Mouse (Mus musculus) hindbrain, embryonic 13.5 days (tissue): ENCODE data around the gene Rps6kl1. TPM values are rescaled to one million over a fixed set of nuclear protein-coding genes. Genes with fewer than 3 reads are reported as not detected.

ENCODE experiments used
- ATAC-seq: fragments of 200-750 bp; cut with Nextera tagmentation; 2 replicates; pipeline ENCODE4 v1.8.0; 2017; ENCODE audit warnings: moderate TSS enrichment; ENCODE audit not compliant: low FRiP score
- H3K27ac ChIP-seq: fragments of 300-500 bp; sonication (generic); 2 replicates; pipeline ENCODE4 v1.5.1; 2015; ENCODE audit warnings: inconsistent platforms, mild to moderate bottlenecking, moderate library complexity
- H3K27me3 ChIP-seq: fragments of 300-500 bp; sonication (generic); 2 replicates; pipeline ENCODE4 v1.6.1; 2015; ENCODE audit warnings: mild to moderate bottlenecking, inconsistent platforms
- H3K36me3 ChIP-seq: fragments of 300-500 bp; sonication (generic); 2 replicates; pipeline ENCODE4 v1.6.1; 2015; ENCODE audit warnings: mild to moderate bottlenecking, inconsistent platforms
- H3K4me1 ChIP-seq: fragments of 300-500 bp; sonication (generic); replicated peaks from 2 replicates; pipeline ENCODE4 v1.6.1; 2015; ENCODE audit warnings: inconsistent platforms
- H3K4me2 ChIP-seq: fragments of 300-500 bp; sonication (generic); 2 replicates; pipeline ENCODE4 v1.6.1; 2015; ENCODE audit warnings: inconsistent platforms, mild to moderate bottlenecking, moderate library complexity
- H3K4me3 ChIP-seq: fragments of 300-500 bp; sonication (generic); 2 replicates; pipeline ENCODE4 v1.5.1; 2015; ENCODE audit warnings: mild to moderate bottlenecking, inconsistent platforms
- H3K9ac ChIP-seq: fragments of 300-500 bp; sonication (generic); 2 replicates; pipeline ENCODE4 v1.6.1; 2015; ENCODE audit warnings: mild to moderate bottlenecking, inconsistent platforms
- H3K9me3 ChIP-seq: fragments of 300-500 bp; sonication (generic); 2 replicates; pipeline ENCODE4 v1.6.1; 2016; ENCODE audit warnings: inconsistent platforms
- WGBS: fragments of 180-500 bp; shearing (Covaris S2); methylation state at CpG from one replicate; pipeline ENCODE4 v1.1.7; 2015; 5-methylcytosine and 5-hydroxymethylcytosine counted together
- polyA plus RNA-seq: library from polyadenylated mRNA; unstranded; fragments of >200 nt; fragmentation: Nextera tagmentation; extraction: Ambion mirVana; gene quantifications from 2 replicates; pipeline ENCODE4 v1.2.1, GENCODE M21; 2015

Gene Rps6kl1
- polyA plus RNA-seq, 1 experiment from 2014 or later, result 23.3 TPM

DNA sequence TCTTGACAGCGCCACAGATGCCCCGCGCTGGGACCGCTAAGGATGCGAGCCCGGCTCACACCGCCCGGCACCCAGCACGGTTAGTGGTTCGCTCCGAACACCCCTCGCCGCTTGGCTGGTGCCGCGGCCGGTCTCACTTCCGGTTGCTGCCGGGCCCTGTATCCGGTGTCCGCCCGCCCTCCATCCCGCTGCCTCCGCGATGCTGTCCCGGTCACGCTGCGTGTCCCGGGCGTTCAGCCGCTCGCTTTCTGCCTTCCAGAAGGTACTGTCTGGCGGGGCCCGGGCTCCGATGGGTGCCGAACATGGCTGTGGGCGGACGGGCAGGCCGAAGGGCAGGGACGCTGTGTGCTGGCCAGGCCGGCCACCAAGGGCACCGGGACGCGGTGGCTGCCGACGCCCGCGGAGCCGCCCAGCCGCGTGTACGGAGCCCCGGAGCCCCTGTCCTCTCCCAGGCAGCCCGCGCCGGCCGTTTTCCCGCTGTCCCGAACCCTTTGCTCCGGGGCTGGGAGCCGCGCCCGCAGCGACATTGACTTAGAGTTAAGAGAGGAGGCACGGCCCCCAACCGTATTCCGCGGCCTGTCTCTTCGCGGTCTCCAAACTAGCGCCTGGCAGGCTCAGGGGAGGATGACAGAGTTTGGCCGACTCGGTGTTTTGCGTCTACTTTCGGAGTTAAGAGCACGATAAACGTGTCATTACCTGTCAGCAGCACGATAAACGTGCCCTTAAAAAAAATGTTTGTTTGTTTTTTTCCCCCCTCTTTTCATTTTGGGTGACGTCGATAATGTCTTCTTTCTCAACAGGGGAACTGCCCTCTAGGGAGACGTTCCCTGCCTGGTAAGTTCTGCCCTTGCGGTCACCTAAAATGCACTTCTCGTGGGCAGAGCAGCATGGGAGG, 40.1 kb downstream of the Rps6kl1 start, which contains the start of the genes Prox2 and Dlst:
Gene Prox2, minus strand, starts transcription at position 62 of the 895 bp plus-strand sequence.
Gene Dlst, plus strand, starts transcription at position 136 of the 895 bp plus-strand sequence.
- under 1% methylated on average over 83 of the region's 83 CpGs for WGBS
- peak within 1 kb of the TSS; percentile 100 for H3K4me3 ChIP-seq
- peaks cover 15% of the 10 kb centered on the region for H3K36me3 ChIP-seq
- no peaks in the 10 kb centered on the region for H3K9me3 ChIP-seq
- peak within 1 kb of the TSS; percentile 94 for H3K4me2 ChIP-seq
- H3K4me1 ChIP-seq, result peaks cover 42% of the 10 kb centered on the region
- peak within 1 kb of the TSS; percentile 87 for H3K27ac ChIP-seq
- ATAC-seq, result peak; percentile 96
- peak within 1 kb of the TSS; percentile 98 for H3K9ac ChIP-seq
- no peaks in the 10 kb centered on the region for H3K27me3 ChIP-seq

DNA sequence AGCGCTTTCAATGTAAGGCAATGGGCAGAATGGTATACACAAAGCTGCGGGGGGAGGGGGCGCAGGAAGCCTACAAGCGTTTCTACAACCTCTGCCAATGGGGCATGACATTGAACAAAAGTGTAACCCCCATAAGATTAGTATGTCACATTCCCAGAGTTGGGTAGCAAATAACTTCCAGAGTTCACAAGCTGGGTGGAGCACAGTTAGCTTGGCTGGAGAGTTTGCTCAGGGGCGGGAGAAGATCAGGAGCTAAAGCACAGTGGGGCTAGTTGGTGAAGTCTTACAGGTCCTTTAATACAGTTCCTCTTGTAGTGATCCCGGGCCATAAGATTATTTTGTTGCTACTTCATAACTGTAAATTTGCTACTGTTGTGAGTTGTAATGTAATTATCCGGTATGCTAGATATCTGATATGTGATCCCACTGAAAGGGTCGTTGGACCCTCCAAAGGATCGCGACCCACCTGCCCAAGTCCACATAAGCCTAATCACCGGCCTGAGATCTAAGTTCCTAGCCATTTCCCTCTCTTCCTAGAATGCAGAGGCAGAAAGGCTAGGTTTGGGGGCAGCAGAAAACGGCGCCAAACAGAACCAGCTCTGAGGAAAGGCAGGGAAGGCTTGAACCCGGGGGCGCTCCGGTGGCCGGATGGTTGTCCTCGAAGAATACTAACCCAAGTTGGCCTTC, 40.9 kb downstream of the Rps6kl1 start:
- 18% methylated on average over 17 of the region's 18 CpGs for WGBS
- Histone ChIP-seq H3K27ac (peak overlapping the region; percentile 87), H3K9ac (peak overlapping the region; percentile 98), H3K27me3 (no peaks in the 10 kb centered on the region), H3K4me3 (peak overlapping the region; percentile 100), H3K9me3 (no peaks in the 10 kb centered on the region), H3K4me2 (peak overlapping the region; percentile 94), H3K4me1 (peaks cover 42% of the 10 kb centered on the region), H3K36me3 (peaks cover 7% of the 10 kb centered on the region)
- ATAC-seq, result peak; percentile 65; the same call in 1 of the 2 replicates

DNA sequence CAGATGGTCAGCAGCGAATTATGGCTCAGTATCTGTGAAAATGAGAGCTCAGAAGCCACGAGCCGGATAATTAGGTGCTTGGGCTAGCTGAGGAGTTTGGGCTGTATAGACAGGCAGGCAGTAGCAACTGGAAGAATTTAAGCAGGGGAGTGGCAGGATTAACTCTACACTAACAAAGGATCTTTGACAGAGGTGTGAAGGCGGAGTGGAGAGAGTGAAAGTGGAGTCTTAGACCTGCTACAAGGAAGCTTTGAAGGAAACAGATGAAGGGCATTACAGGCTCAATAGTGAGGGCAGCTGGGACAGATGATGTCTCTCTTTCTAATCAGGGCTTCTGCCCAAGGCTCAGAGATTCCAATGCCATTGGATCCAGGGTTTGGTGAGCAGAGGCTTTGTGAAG, 41.6 kb downstream of the Rps6kl1 start:
- peak overlapping the region; percentile 94; the same call in 1 of the 2 replicates for H3K4me2 ChIP-seq
- no peak overlapping the region for H3K27ac ChIP-seq
- ATAC-seq, result no peak
- no peaks in the 10 kb centered on the region for H3K27me3 ChIP-seq
- no peak overlapping the region for H3K4me3 ChIP-seq
- H3K9me3 ChIP-seq, result no peaks in the 10 kb centered on the region
- 0 out of 2 replicates have a peak overlapping the region, but pooled peaks have one; percentile 35 for H3K9ac ChIP-seq
- no peaks in the 10 kb centered on the region; the same call in 1 of the 2 replicates for H3K36me3 ChIP-seq
- peaks cover 42% of the 10 kb centered on the region for H3K4me1 ChIP-seq
- 65% methylated on average over 4 of the region's 4 CpGs for WGBS

DNA sequence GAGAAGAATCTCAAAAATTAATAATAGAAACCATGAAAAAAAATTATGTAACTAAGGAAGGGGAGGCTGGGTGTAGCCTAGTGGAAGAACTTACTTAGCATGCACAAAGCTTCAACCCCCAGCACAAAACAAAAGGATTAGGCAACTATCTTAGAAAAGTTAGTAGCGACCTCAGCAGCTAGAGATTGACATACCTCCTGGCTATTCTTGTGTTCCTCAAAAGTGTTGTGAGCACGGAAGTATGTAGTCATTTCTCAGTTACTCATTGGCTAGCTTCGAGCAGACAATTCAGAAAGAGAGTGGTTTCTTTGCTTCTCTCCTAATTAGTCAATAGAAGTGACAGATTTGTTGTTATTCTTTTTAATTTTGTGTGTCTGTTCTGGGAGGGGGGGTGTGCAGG, 42.4 kb downstream of the Rps6kl1 start:
- H3K9ac ChIP-seq, result no peak overlapping the region
- no peaks in the 10 kb centered on the region for H3K9me3 ChIP-seq
- H3K4me1 ChIP-seq, result peaks cover 42% of the 10 kb centered on the region
- H3K36me3 ChIP-seq, result no peaks in the 10 kb centered on the region; the same call in 1 of the 2 replicates
- 84% methylated on average over 3 of the region's 3 CpGs for WGBS
- no peak overlapping the region for H3K4me3 ChIP-seq
- no peak for ATAC-seq
- no peak overlapping the region for H3K27ac ChIP-seq
- no peaks in the 10 kb centered on the region for H3K27me3 ChIP-seq
- no peak overlapping the region for H3K4me2 ChIP-seq

DNA sequence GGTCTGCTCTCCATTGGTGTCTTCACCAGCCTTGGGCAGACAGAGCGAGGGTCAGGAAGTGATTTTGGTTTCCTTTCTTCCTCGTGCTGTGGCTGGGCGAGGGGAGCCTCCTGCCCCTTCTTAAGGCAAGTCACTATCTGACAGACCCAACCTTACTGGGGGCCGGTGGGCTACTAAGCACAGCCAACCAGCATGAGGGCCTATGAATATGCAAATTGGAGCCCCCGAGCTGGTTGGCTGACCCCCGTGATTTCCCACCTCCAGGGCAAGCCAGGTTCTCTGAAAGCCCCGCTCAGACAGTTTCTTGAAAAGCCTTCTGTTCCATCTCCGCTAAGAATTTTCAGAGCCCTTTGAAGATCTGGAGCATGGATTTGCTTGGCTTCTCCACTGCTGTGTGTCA, 44.8 kb downstream of the Rps6kl1 start:
- Histone ChIP-seq H3K27me3 (no peaks in the 10 kb centered on the region), H3K4me2 (peak overlapping the region; percentile 29; the same call in 1 of the 2 replicates), H3K4me3 (no peak overlapping the region), H3K4me1 (peaks cover 21% of the 10 kb centered on the region), H3K9ac (0 out of 2 replicates have a peak overlapping the region, but pooled peaks have one; percentile 53), H3K27ac (no peak overlapping the region), H3K9me3 (no peaks in the 10 kb centered on the region), H3K36me3 (no peaks in the 10 kb centered on the region)
- no peak for ATAC-seq
- WGBS, result 2% methylated on average over 8 of the region's 8 CpGs

DNA sequence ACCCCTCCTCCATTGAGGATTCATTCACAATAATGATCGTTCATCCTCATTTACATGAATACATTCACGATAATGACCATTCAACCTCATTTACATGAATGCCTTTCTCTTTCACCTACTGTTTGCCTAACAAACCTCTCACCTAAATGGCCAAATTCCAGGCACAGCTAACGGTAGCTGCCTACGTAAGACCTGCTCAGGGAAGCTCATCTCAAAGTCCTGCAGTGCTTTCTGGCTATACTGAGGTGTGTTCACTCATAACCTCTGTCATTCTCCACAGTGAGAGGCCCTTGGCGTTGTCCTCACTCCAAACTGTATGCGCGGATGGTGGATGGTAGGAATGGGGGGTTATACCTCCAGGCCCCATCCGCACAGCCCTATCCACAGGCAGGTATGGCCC, 46.3 kb downstream of the Rps6kl1 start:
- no peak overlapping the region for H3K4me3 ChIP-seq
- H3K9ac ChIP-seq, result no peak overlapping the region
- no peaks in the 10 kb centered on the region for H3K36me3 ChIP-seq
- H3K4me1 ChIP-seq, result peaks cover 23% of the 10 kb centered on the region
- H3K4me2 ChIP-seq, result no peak overlapping the region
- H3K27ac ChIP-seq, result no peak overlapping the region
- ATAC-seq, result no peak
- H3K9me3 ChIP-seq, result no peaks in the 10 kb centered on the region
- WGBS, result 86% methylated on average over 8 of the region's 8 CpGs
- H3K27me3 ChIP-seq, result no peaks in the 10 kb centered on the region

DNA sequence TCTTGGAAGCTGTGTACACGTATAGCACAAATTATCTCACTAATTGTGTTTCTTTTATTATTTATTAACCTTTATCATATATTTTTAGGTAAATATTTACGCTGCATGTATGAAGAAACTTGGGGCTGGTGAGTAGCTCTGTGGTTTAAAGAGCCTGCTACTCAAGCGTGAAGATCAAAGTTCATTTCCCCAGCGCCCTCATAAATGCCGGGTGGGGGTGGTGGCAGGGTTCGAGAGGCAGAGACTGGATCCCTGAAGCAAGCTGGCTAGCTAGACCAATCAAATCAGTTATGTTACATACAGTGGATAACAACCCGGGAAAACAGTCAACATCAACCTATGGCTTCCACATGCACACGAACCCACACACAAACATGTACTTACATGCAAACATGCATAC, 48.0 kb downstream of the Rps6kl1 start:
- ATAC-seq, result no peak
- WGBS, result 81% methylated on average over 8 of the region's 8 CpGs

DNA sequence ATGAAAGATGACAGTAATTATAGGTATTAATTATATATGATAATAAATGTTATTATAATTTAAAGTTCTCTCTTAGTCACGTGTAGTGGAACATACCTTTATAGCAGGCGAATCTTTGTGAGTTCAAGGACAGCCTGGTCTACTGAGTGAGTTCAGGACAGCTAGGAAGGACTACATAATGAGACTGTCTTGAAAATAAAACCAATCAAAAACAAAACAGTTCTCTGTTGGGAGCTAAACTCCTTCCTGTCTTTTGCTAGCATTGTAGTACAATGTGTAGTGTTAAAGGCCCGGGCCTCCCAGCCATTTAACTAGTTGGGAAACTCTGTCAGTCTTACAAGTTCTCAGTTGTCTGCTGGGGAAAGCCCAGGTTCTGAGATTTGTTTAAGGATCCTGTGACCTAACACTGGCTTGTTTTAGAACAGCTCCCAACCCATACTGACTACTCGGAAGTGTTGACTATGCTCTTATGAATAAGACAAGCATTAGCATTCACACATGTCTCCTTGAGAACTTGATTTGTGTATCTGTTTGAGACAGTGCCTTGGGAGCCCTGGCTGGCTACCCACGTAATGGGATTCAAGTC, 49.5 kb downstream of the Rps6kl1 start:
- no peak overlapping the region for H3K4me3 ChIP-seq
- no peaks in the 10 kb centered on the region for H3K27me3 ChIP-seq
- H3K4me2 ChIP-seq, result no peak overlapping the region
- no peak overlapping the region for H3K9ac ChIP-seq
- ATAC-seq, result no peak
- peaks cover 16% of the 10 kb centered on the region; the same call in 1 of the 2 replicates for H3K4me1 ChIP-seq
- 79% methylated on average over 5 of the region's 5 CpGs for WGBS
- no peak overlapping the region for H3K27ac ChIP-seq
- no peaks in the 10 kb centered on the region for H3K9me3 ChIP-seq
- no peaks in the 10 kb centered on the region for H3K36me3 ChIP-seq

More for the DNA sequence above, 48.0 kb downstream of the Rps6kl1 start:
- Histone ChIP-seq H3K9me3 (no peaks in the 10 kb centered on the region), H3K27me3 (no peaks in the 10 kb centered on the region), H3K27ac (no peak overlapping the region), H3K4me3 (no peak overlapping the region), H3K9ac (no peak overlapping the region), H3K4me1 (peaks cover 17% of the 10 kb centered on the region; the same call in 1 of the 2 replicates), H3K4me2 (no peak overlapping the region), H3K36me3 (no peaks in the 10 kb centered on the region)

DNA sequence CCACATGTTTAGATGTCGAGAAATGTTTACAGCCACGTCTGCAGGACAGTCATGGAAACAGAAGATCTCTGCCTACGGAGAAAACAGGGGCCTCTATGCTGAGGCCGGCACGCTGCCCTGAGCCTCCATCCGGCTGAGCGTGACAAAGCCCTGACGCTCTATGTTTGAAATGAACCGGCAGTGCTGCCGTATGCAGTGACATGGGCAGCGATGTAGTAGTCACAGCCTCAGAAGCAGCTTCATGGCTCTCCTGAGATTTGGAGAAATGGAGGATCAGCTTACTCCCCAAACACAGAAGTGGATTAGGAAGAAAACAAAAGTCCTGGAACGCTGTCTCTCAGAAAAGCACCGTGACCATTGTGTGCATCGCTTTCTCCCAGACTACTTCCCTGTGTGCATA, 50.1 kb downstream of the Rps6kl1 start:
- Histone ChIP-seq H3K4me3 (no peak overlapping the region), H3K9ac (0 out of 2 replicates have a peak overlapping the region, but pooled peaks have one; percentile 16), H3K4me2 (no peak overlapping the region), H3K4me1 (peaks cover 11% of the 10 kb centered on the region; the same call in 1 of the 2 replicates), H3K36me3 (no peaks in the 10 kb centered on the region), H3K27me3 (no peaks in the 10 kb centered on the region), H3K27ac (no peak overlapping the region; the same call in 1 of the 2 replicates), H3K9me3 (no peaks in the 10 kb centered on the region)
- WGBS, result 61% methylated on average over 14 of the region's 14 CpGs
- no peak for ATAC-seq

DNA sequence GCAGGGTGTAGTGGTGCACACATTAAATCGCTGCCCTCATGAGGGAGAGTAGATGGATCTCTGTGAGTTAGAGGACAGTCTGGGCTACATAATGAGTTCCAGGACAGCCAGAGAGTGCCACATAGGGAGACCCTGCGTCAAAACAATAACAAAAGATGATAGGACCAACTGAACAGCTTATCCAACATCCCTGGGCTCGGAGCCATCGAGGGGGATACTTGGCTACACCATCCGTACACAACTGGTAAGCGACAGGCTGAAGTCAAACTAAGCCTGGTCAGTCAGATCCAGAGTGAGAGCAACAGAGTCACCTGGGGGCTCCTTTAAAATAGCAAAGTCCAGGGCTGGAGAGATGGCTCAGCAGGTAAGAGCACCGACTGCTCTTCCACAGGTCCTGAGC, 55.2 kb downstream of the Rps6kl1 start:
- no peaks in the 10 kb centered on the region for H3K9me3 ChIP-seq
- peaks cover 16% of the 10 kb centered on the region for H3K4me1 ChIP-seq
- H3K27me3 ChIP-seq, result no peaks in the 10 kb centered on the region
- 89% methylated on average over 7 of the region's 7 CpGs for WGBS
- H3K4me3 ChIP-seq, result no peak overlapping the region
- no peak for ATAC-seq
- H3K36me3 ChIP-seq, result no peaks in the 10 kb centered on the region
- H3K27ac ChIP-seq, result no peak overlapping the region
- no peak overlapping the region for H3K9ac ChIP-seq
- H3K4me2 ChIP-seq, result no peak overlapping the region

DNA sequence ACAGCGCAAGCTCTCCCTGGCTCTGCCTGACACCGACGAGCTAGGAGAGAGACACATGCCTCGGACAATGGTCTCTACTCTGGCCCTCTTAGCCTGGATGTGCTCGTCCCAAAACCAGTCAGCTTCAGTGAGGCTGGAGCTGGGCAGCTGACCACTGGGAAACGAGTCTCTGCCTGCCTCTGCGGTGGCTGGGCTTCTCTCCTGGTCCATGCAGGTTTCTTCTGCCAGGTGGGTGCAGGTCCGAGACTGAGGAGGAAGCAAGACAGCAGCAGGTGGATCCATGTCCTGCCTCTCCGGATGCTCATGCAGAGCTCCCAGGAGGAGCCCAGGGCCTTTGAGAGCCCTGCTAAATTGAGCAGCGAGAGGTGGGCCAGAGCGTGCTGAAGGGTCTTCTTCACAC, 55.9 kb downstream of the Rps6kl1 start:
- H3K4me3 ChIP-seq, result no peak overlapping the region
- no peak for ATAC-seq
- no peak overlapping the region for H3K4me2 ChIP-seq
- H3K36me3 ChIP-seq, result 0 out of 2 replicates have a peak, but pooled peaks cover 3% of the 10 kb centered on the region
- H3K4me1 ChIP-seq, result peaks cover 12% of the 10 kb centered on the region
- no peak overlapping the region for H3K27ac ChIP-seq
- no peaks in the 10 kb centered on the region for H3K9me3 ChIP-seq
- no peaks in the 10 kb centered on the region for H3K27me3 ChIP-seq
- H3K9ac ChIP-seq, result no peak overlapping the region
- WGBS, result 86% methylated on average over 11 of the region's 11 CpGs

DNA sequence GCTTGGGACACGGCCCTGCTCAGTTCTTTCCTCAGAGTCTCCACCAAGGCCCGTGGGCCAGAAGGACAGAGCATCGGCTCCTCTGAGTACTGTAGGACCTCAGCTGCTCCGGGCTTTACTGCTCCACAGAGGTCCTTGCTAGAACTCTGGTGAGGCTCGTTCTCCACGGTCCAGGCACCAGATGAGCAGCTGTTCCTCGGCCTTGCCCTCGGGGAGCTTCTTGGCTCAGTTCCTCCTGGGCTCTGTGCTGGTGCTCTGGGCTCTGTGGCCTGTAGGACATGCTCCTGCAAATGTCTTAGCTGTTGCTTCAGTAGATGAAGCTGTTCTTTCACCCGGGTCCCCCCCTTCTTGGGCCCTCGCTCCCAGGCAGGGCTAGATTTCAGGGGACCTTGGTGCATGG, 56.4 kb downstream of the Rps6kl1 start:
- Histone ChIP-seq H3K9me3 (no peaks in the 10 kb centered on the region), H3K4me3 (no peak overlapping the region), H3K4me2 (no peak overlapping the region), H3K4me1 (peaks cover 12% of the 10 kb centered on the region), H3K27me3 (no peaks in the 10 kb centered on the region), H3K36me3 (peaks cover 5% of the 10 kb centered on the region; the same call in 1 of the 2 replicates), H3K27ac (peak overlapping the region; percentile 48; the same call in 1 of the 2 replicates), H3K9ac (no peak overlapping the region)
- ATAC-seq, result no peak; the same call in 1 of the 2 replicates
- WGBS, result 72% methylated on average over 10 of the region's 10 CpGs
